Mouse (Mus musculus): ENCODE data around the gene Hddc3. TPM values are rescaled to one million over a fixed set of nuclear protein-coding genes. Genes with fewer than 3 reads are reported as not detected.
"Not testable (repeated sequence)": the region's sequence is repeated elsewhere in the genome, so short reads cannot be mapped to it uniquely, and the experiment has no call there.

The Hddc3 gene
- polyA plus RNA-seq, 1 experiment from 2014 or later = 29.0 TPM

DNA sequence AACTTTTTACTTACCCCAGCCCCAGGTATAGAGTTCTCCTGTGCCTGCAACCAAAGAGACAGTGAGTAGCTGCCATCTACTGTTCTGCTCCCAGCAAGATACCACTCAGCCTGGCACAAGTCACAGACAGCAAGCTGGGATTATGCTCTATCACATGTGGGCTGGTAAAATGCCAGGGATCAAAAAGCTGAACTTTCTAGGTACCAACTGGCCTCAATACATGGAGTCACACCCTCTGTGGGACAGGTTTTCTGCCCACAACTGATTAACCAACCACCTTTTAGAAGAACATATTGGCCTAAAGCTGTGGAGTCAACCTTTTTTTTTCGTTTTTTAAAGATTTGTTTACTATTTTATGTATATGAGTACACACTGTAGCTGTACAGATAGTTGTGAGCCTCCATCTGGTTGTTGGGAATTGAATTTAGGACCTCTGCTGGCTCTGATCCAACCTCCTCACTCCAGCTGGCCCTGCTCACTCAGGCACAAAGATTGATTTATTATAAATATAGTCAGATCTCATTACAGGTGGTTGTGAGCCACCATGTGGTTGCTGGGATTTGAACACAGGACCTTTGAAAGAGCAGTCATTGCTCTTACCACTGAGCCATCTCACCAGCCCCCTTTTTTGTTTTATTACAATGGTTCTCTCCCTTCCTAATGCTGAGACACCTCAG is 25.3 kb upstream of the Hddc3 start:
- ATAC-seq (ENCODE audit: insufficient number of reproducible peaks, insufficient read depth, low FRiP score, low TSS enrichment, low read depth) = no peak
- H3K4me1 ChIP-seq = no peaks in the 10 kb centered on the region
- 74% methylated on average over 1 of the region's 1 CpGs for WGBS

GRCm38 (mm10) chr7:80318670-80319069 is 24.2 kb upstream of the Hddc3 start:
- Histone ChIP-seq H3K4me1 (peaks cover 9% of the 10 kb centered on the region), H3K9ac (0 out of 2 replicates have a peak overlapping the region, but pooled peaks have one; percentile 21), H3K27ac (no peak overlapping the region), H3K4me3 (no peak overlapping the region), H3K36me3 (peaks cover 60% of the 10 kb centered on the region), H3K27me3 (no peaks in the 10 kb centered on the region), H3K4me2 (no peak overlapping the region), H3K9me3 (no peaks in the 10 kb centered on the region)
- WGBS = 88% methylated on average over 4 of the region's 4 CpGs
- ATAC-seq (ENCODE audit: insufficient number of reproducible peaks, insufficient read depth, low FRiP score, low TSS enrichment, low read depth) = no peak

More for the DNA sequence above, 25.3 kb upstream of the Hddc3 start:
- no peaks in the 10 kb centered on the region for H3K9me3 ChIP-seq
- no peak overlapping the region for H3K27ac ChIP-seq
- H3K4me2 ChIP-seq = no peak overlapping the region
- H3K9ac ChIP-seq = no peak overlapping the region
- peaks cover 71% of the 10 kb centered on the region for H3K36me3 ChIP-seq
- H3K27me3 ChIP-seq = no peaks in the 10 kb centered on the region
- H3K4me3 ChIP-seq = no peak overlapping the region

- 75% methylated on average over 19 of the region's 19 CpGs for WGBS
- Histone ChIP-seq H3K4me2 (no peak overlapping the region), H3K27ac (no peak overlapping the region), H3K27me3 (no peaks in the 10 kb centered on the region), H3K4me1 (peaks cover 11% of the 10 kb centered on the region), H3K4me3 (no peak overlapping the region), H3K9ac (0 out of 2 replicates have a peak overlapping the region, but pooled peaks have one; percentile 36), H3K36me3 (peaks cover 47% of the 10 kb centered on the region), H3K9me3 (no peaks in the 10 kb centered on the region)
- ATAC-seq (ENCODE audit: insufficient number of reproducible peaks, insufficient read depth, low FRiP score, low TSS enrichment, low read depth) = no peak
These were observed 22.9 kb upstream of the Hddc3 start for GRCm38 (mm10) chr7:80319846-80320496.

GRCm38 (mm10) chr7:80323336-80323735 is 19.6 kb upstream of the Hddc3 start:
- Histone ChIP-seq H3K27ac (peak overlapping the region; percentile 74; the same call in 1 of the 2 replicates), H3K9ac (peak overlapping the region; percentile 75), H3K4me3 (peak overlapping the region; percentile 69), H3K4me2 (peak overlapping the region; percentile 74), H3K27me3 (no peaks in the 10 kb centered on the region), H3K9me3 (no peaks in the 10 kb centered on the region), H3K36me3 (peaks cover 57% of the 10 kb centered on the region), H3K4me1 (peaks cover 17% of the 10 kb centered on the region)
- WGBS = 19% methylated on average over 8 of the region's 8 CpGs
- no peak for ATAC-seq (ENCODE audit: insufficient number of reproducible peaks, insufficient read depth, low FRiP score, low TSS enrichment, low read depth)

DNA sequence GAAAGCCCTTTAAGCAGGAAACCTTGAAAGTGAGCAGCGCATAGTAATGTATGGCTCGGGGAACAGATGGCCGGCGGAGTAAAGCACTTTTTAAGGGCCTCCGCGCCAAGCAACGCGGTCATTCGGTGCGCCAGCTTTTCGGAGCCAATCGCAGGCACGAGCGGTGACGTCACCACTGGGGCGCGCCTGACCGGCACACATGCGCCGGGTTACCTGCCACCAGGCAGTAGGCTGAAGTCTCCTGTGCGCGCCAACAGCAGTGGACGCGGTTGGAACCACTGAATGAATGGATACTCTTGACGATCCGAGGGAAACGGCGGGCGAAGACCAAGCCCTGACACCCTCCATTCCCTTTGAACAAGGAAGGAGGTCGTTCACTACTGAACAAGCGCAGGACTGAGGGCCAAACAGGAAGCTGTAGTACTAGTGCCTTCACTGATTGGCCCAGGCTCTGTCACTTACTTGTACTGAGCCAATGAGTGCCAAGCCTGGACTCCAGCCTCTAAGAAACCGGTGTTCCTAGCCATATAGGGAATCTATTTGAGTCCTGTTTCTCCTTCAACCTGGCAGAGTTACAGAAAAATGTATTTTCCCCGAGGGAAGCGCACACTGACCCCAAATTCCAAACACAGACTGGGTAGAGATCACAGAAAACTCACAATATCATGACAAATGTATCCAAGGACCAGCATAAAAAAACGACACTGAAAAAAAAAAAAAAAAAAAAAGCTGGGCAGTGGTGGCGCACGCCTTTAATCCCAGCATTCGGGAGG is 18.7 kb upstream of the Hddc3 start, which contains the start of gene Rccd1:
Rccd1 (minus strand) TSS at position 412 of the 773 bp plus-strand sequence.
- Histone ChIP-seq H3K4me2 (peak within 1 kb of the TSS; percentile 74), H3K4me3 (peak within 1 kb of the TSS; percentile 69), H3K9me3 (no peaks in the 10 kb centered on the region), H3K36me3 (peaks cover 60% of the 10 kb centered on the region), H3K27ac (peak within 1 kb of the TSS; percentile 74), H3K27me3 (no peaks in the 10 kb centered on the region), H3K4me1 (peaks cover 17% of the 10 kb centered on the region), H3K9ac (peak within 1 kb of the TSS; percentile 75)
- WGBS = 2% methylated on average over 38 of the region's 38 CpGs
- peak; percentile 95 for ATAC-seq (ENCODE audit: insufficient number of reproducible peaks, insufficient read depth, low FRiP score, low TSS enrichment, low read depth)

GRCm38 (mm10) chr7:80324816-80325119 is 18.1 kb upstream of the Hddc3 start:
- H3K4me1 ChIP-seq = peaks cover 17% of the 10 kb centered on the region
- H3K9me3 ChIP-seq; H3K9ac ChIP-seq; H3K27me3 ChIP-seq; ATAC-seq (ENCODE audit: insufficient number of reproducible peaks, insufficient read depth, low FRiP score, low TSS enrichment, low read depth): not testable (repeated sequence)
- peak overlapping the region; percentile 69; the same call in 1 of the 2 replicates for H3K4me3 ChIP-seq
- peak overlapping the region; percentile 74 for H3K4me2 ChIP-seq
- peak overlapping the region; percentile 74; the same call in 1 of the 2 replicates for H3K27ac ChIP-seq
- peaks cover 60% of the 10 kb centered on the region for H3K36me3 ChIP-seq
- WGBS = 43% methylated on average over 5 of the region's 5 CpGs

DNA sequence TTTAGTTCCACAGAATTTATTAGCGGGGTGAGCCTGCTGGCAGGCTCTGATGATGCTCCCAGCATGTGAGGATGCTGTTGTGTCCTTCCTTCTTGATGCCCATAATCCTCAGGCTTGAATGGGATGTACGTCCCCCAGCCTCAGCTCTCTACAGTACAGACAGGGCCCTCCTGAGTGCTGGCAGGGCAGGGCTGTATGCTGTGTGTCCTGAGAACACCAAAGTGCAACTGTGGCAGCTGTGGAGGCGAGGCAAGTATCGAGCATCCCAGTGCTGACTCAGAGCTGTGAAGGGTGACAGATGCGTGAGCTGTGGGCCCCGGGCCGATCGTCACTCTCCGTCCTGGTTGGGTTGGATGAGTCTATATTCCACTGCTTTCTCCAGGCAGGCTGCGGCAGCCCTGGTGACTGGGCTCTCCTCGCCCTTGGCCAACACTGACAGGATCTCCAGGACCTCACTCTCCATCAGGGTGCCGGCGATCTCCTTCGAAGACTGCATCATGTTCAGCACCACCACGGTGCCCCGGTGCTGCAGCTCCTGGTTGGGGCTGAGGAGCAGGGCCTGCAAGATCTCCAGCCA is 17.5 kb upstream of the Hddc3 start:
- H3K4me3 ChIP-seq = no peak overlapping the region
- no peak overlapping the region for H3K4me2 ChIP-seq
- no peaks in the 10 kb centered on the region for H3K9me3 ChIP-seq
- no peaks in the 10 kb centered on the region for H3K27me3 ChIP-seq
- H3K36me3 ChIP-seq = peaks cover 60% of the 10 kb centered on the region
- ATAC-seq (ENCODE audit: insufficient number of reproducible peaks, insufficient read depth, low FRiP score, low TSS enrichment, low read depth) = no peak
- WGBS = 92% methylated on average over 16 of the region's 16 CpGs
- H3K27ac ChIP-seq = peak overlapping the region; percentile 22; the same call in 1 of the 2 replicates
- peaks cover 17% of the 10 kb centered on the region for H3K4me1 ChIP-seq
- H3K9ac ChIP-seq = no peak overlapping the region

GRCm38 (mm10) chr7:80326076-80326475 is 16.8 kb upstream of the Hddc3 start:
- H3K4me3 ChIP-seq = no peak overlapping the region
- H3K9me3 ChIP-seq = no peaks in the 10 kb centered on the region
- peaks cover 62% of the 10 kb centered on the region for H3K36me3 ChIP-seq
- H3K27me3 ChIP-seq = no peaks in the 10 kb centered on the region
- H3K27ac ChIP-seq = no peak overlapping the region
- H3K4me2 ChIP-seq = no peak overlapping the region
- H3K9ac ChIP-seq = no peak overlapping the region
- ATAC-seq (ENCODE audit: insufficient number of reproducible peaks, insufficient read depth, low FRiP score, low TSS enrichment, low read depth) = no peak
- WGBS = 94% methylated on average over 19 of the region's 19 CpGs
- peaks cover 17% of the 10 kb centered on the region for H3K4me1 ChIP-seq

DNA sequence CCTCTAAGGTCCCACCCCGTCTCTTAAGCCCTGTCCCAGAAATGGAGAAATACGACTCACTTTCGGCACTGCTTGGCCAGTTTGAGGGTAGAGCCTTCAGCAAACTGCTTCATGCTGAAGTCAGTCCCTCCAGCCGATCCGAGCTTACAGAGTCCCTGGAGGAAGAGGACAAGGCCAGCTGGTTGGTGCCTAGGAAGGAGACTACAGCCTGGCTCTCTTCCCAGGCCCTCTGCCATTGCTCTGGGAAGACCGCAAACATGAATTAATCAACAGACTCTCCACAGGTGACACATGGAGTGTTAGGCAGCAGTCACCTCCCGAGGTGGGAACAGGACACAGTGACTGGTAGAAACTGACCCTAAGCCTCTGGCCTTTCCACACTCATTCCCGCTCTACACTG is 12.6 kb upstream of the Hddc3 start:
- Histone ChIP-seq H3K27me3 (no peaks in the 10 kb centered on the region), H3K4me1 (peaks cover 3% of the 10 kb centered on the region), H3K36me3 (peaks cover 100% of the 10 kb centered on the region), H3K4me2 (no peak overlapping the region), H3K9ac (no peak overlapping the region), H3K9me3 (peaks cover 4% of the 10 kb centered on the region; the same call in 1 of the 2 replicates), H3K27ac (no peak overlapping the region), H3K4me3 (no peak overlapping the region)
- ATAC-seq (ENCODE audit: insufficient number of reproducible peaks, insufficient read depth, low FRiP score, low TSS enrichment, low read depth) = no peak
- 88% methylated on average over 8 of the region's 8 CpGs for WGBS

GRCm38 (mm10) chr7:80331433-80331832 is 11.5 kb upstream of the Hddc3 start:
- ATAC-seq (ENCODE audit: insufficient number of reproducible peaks, insufficient read depth, low FRiP score, low TSS enrichment, low read depth) = no peak
- no peaks in the 10 kb centered on the region for H3K27me3 ChIP-seq
- 98% methylated on average over 19 of the region's 19 CpGs for WGBS
- no peaks in the 10 kb centered on the region for H3K4me1 ChIP-seq
- H3K36me3 ChIP-seq = peaks cover 100% of the 10 kb centered on the region
- H3K4me2 ChIP-seq = no peak overlapping the region
- no peak overlapping the region for H3K4me3 ChIP-seq
- no peak overlapping the region for H3K9ac ChIP-seq
- peaks cover 4% of the 10 kb centered on the region; the same call in 1 of the 2 replicates for H3K9me3 ChIP-seq
- H3K27ac ChIP-seq = no peak overlapping the region

DNA sequence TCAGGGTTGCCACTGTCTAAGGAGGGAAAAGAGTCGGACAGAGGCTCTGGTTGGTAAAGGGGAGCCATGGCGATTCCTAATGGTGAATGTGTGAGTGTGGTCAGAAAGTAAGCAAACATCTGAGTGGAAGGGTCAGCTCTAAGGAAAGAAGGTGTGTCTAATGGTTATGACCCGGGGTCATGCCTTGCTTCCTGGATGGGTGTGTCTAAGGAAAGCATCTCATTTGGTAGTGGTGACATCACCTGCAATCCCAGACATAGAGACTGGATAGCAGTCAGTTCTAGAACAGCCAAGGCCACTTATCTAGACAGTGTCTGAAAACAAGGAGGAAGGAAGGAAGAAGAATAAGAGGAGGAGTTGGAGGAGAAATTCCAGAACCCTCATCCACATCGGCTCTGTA is 8.1 kb upstream of the Hddc3 start:
- Histone ChIP-seq H3K27me3 (no peaks in the 10 kb centered on the region), H3K9ac (0 out of 2 replicates have a peak overlapping the region, but pooled peaks have one; percentile 6), H3K4me2 (no peak overlapping the region), H3K36me3 (peaks cover 81% of the 10 kb centered on the region), H3K9me3 (peaks cover 4% of the 10 kb centered on the region; the same call in 1 of the 2 replicates), H3K4me1 (peaks cover 18% of the 10 kb centered on the region), H3K4me3 (no peak overlapping the region), H3K27ac (no peak overlapping the region)
- 88% methylated on average over 4 of the region's 4 CpGs for WGBS
- no peak for ATAC-seq (ENCODE audit: insufficient number of reproducible peaks, insufficient read depth, low FRiP score, low TSS enrichment, low read depth)
